Mouse (Mus musculus): ENCODE measurements around the gene Gm8369.

- TF ChIP-seq CTCF (IDR thresholded peaks at IDR 0.05; ENCODE audit: low read depth) (no peak), EP300 (IDR thresholded peaks at IDR 0.05; ENCODE audit: low read depth) (no peak)
These were observed 62.2 kb downstream of the Gm8369 start for GRCm38 (mm10) chr19:11547911-11548310.

All from liver, postnatal 0 days (tissue).